Mouse (Mus musculus) heart, adult 2 months (tissue): Measurements from ENCODE around the gene Id1. TPM values are rescaled to one million over a fixed set of nuclear protein-coding genes. Genes with fewer than 3 reads are reported as not detected.

ENCODE experiments used
- DNase-seq, 2 experiments: peaks; one replicate each; pipeline ENCODE4 v3.0.0; 2021
- H3K27ac ChIP-seq: fragments of 200-600 bp; 2 replicates; pipeline ENCODE4 v1.8.1; 2022
- H3K27me3 ChIP-seq: fragments of 200-500 bp; 2 replicates; pipeline ENCODE4 v1.6.1; 2012; ENCODE audit warnings: mild to moderate bottlenecking, low read length, inconsistent platforms, mixed read lengths; ENCODE audit not compliant: control insufficient read depth, insufficient read depth
- H3K36me3 ChIP-seq: fragments of 200-500 bp; 2 replicates; pipeline ENCODE4 v1.6.1; 2012; ENCODE audit warnings: low read length, inconsistent platforms; ENCODE audit not compliant: control insufficient read depth, insufficient read depth
- H3K4me1 ChIP-seq: fragments of 200-500 bp; 2 replicates; pipeline ENCODE4 v1.6.1; 2011; ENCODE audit warnings: low read length; ENCODE audit not compliant: control insufficient read depth, insufficient read depth
- H3K4me3 ChIP-seq: fragments of 200-600 bp; 2 replicates; pipeline ENCODE4 v1.8.1; 2022
- H3K79me2 ChIP-seq: fragments of 200-500 bp; replicated peaks from 2 replicates; pipeline ENCODE4 v1.6.1; 2012; ENCODE audit warnings: mild to moderate bottlenecking, inconsistent platforms, low read length, moderate library complexity, mixed read lengths; ENCODE audit not compliant: control insufficient read depth, insufficient read depth
- H3K9ac ChIP-seq: fragments of 200-500 bp; 2 replicates; pipeline ENCODE4 v1.6.1; 2012; ENCODE audit warnings: low read depth, mild to moderate bottlenecking, control low read depth, inconsistent platforms, low read length, mixed read lengths
- CTCF ChIP-seq: fragments of 200-600 bp; IDR thresholded peaks from 2 replicates; pipeline ENCODE4 v1.8.1; 2022; ENCODE audit warnings: antibody characterized with exemption, mild to moderate bottlenecking, moderate library complexity
- EP300 ChIP-seq: fragments of 200-500 bp; IDR thresholded peaks from 2 replicates; pipeline ENCODE4 v1.6.1; 2011; ENCODE audit warnings: low read depth, low read length, control low read depth; ENCODE audit not compliant: insufficient read depth
- POLR2A ChIP-seq: fragments of 200-500 bp; IDR thresholded peaks from 2 replicates; pipeline ENCODE4 v1.6.1; 2011; ENCODE audit warnings: mild to moderate bottlenecking, low read depth, low read length, control low read depth; ENCODE audit not compliant: insufficient read depth
- WGBS: fragments of 180-500 bp; shearing (Covaris S2); methylation state at CpG from one replicate; pipeline ENCODE4 v1.1.7; 2018; 5-methylcytosine and 5-hydroxymethylcytosine counted together
- intact Hi-C: fragments of 180-260 bp; cut with DNase I; formaldehyde crosslinking; loops from one replicate; pipeline ENCODE4 v1.15.1; 2025
- microRNA-seq, 2 experiments: library from miRNA; unstranded; fragments of <30 nt; microRNA quantifications; one replicate each; pipeline ENCODE4 v1.2.0; 2021
- polyA plus RNA-seq: library from polyadenylated mRNA; depleted of rRNA; stranded (reverse); fragments of >200 nt; gene quantifications from 2 replicates; pipeline ENCODE4 v1.2.3, GENCODE M21; 2012; rRNA removed
- total RNA-seq, 2 experiments: library from RNA; stranded (reverse); gene quantifications; 2 replicates each; pipeline ENCODE4 v1.2.3; 2021

Gene Id1
- total and polyA plus RNA-seq, 3 experiments = 56.5 to 113 (median 59.8) TPM

- Histone ChIP-seq H3K27me3 (no peaks in the 10 kb centered on the region), H3K4me1 (peaks cover 58% of the 10 kb centered on the region), H3K9ac (peak overlapping the region; percentile 67), H3K36me3 (peaks cover 47% of the 10 kb centered on the region), H3K27ac (peak overlapping the region; percentile 99), H3K79me2 (peaks cover 3% of the 10 kb centered on the region), H3K4me3 (peak overlapping the region; percentile 31)
- DNase-seq = peak; percentile 86 to 92
- intact Hi-C loops = loop anchor here (1.0 to 2.0 kb wide), 5 partner anchors 19 to 49 kb away; partner anchors contain the start of gene Id1
- TF ChIP-seq POLR2A (peak; percentile 82), EP300 (peak; percentile 100), CTCF (no peak)
- WGBS = 4% methylated on average over 18 of the region's 18 CpGs
Observed at GRCm38 (mm10) chr2:152785446-152786350, 49.6 kb downstream of the Id1 start.

Small RNAs within 50 kb of the gene (microRNA-seq; reads per million reads assigned to microRNA genes)
- gene Gm23802 = 0 reads per million in 2 experiments

Other genes starting within 250 kb of the Id1 start
- gene Defb22, start 246.1 kb upstream of the Id1 start, total RNA-seq = not detected
- gene Defb22, start 246.1 kb upstream of the Id1 start, polyA plus RNA-seq = not detected in 2 replicates
- gene Defb26, start 224.6 kb upstream of the Id1 start, total RNA-seq = not detected
- not detected in 2 replicates for gene Defb26, start 224.6 kb upstream of the Id1 start, polyA plus RNA-seq
- not detected for gene Defb28, start 218.0 kb upstream of the Id1 start, total RNA-seq
- not detected in 2 replicates for gene Defb28, start 218.0 kb upstream of the Id1 start, polyA plus RNA-seq
- gene Defb29, start 196.2 kb upstream of the Id1 start, total RNA-seq = not detected
- not detected in 2 replicates for gene Defb29, start 196.2 kb upstream of the Id1 start, polyA plus RNA-seq
- gene Gm17416, start 166.9 kb upstream of the Id1 start, total RNA-seq = not detected
- not detected in 2 replicates for gene Gm17416, start 166.9 kb upstream of the Id1 start, polyA plus RNA-seq
- gene Defb21, start 163.5 kb upstream of the Id1 start, total RNA-seq = not detected
- gene Defb21, start 163.5 kb upstream of the Id1 start, polyA plus RNA-seq = not detected in 2 replicates
- gene Defb19, start 155.9 kb upstream of the Id1 start, total RNA-seq = not detected
- gene Defb19, start 155.9 kb upstream of the Id1 start, polyA plus RNA-seq = 0.43 and 0.97 TPM in 2 replicates
- not detected for gene Defb45, start 136.9 kb upstream of the Id1 start, total RNA-seq
- gene Defb45, start 136.9 kb upstream of the Id1 start, polyA plus RNA-seq = not detected in 2 replicates
- gene Defb36, start 131.9 kb upstream of the Id1 start, total RNA-seq = not detected
- not detected in 2 replicates for gene Defb36, start 131.9 kb upstream of the Id1 start, polyA plus RNA-seq
- gene Defb25, start 113.2 kb upstream of the Id1 start, total RNA-seq = not detected
- not detected in 2 replicates for gene Defb25, start 113.2 kb upstream of the Id1 start, polyA plus RNA-seq
- gene Rem1, start 109.3 kb upstream of the Id1 start, total RNA-seq = 1 to 10 TPM; 5.8 to 7.1 TPM
- 5.6 and 7.1 TPM in 2 replicates for gene Rem1, start 109.3 kb upstream of the Id1 start, polyA plus RNA-seq
- 10 to 100 TPM; 33.9 to 37.6 TPM for gene H13, start 66.8 kb upstream of the Id1 start, total RNA-seq
- 42.9 and 43.5 TPM in 2 replicates for gene H13, start 66.8 kb upstream of the Id1 start, polyA plus RNA-seq
- gene Mcts2, start 49.2 kb upstream of the Id1 start, total RNA-seq = 10 to 100 TPM; 14.8 to 18.2 TPM
- gene Mcts2, start 49.2 kb upstream of the Id1 start, polyA plus RNA-seq = 8.6 and 12.1 TPM in 2 replicates
- gene Cox4i2, start 17.9 kb downstream of the Id1 start, total RNA-seq = 10 to 100 TPM; 12.1 to 18.0 TPM
- 12.0 and 13.2 TPM in 2 replicates for gene Cox4i2, start 17.9 kb downstream of the Id1 start, polyA plus RNA-seq
- gene Bcl2l1, start 95.5 kb downstream of the Id1 start, total RNA-seq = 100 to 1,000 TPM in 1 of 2 experiments, 10 to 100 TPM in 1; 51.9 to 102 TPM
- 48.1 and 51.2 TPM in 2 replicates for gene Bcl2l1, start 95.5 kb downstream of the Id1 start, polyA plus RNA-seq
- gene Tpx2, start 111.7 kb downstream of the Id1 start, total RNA-seq = 1 to 10 TPM in 1 of 2 experiments, under 1 TPM in 1; 0.75 to 1.1 TPM
- gene Tpx2, start 111.7 kb downstream of the Id1 start, polyA plus RNA-seq = 0.18 and 0.50 TPM in 2 replicates
- gene Mylk2, start 175.1 kb downstream of the Id1 start, total RNA-seq = under 1 TPM; 0.08 to 0.09 TPM
- gene Mylk2, start 175.1 kb downstream of the Id1 start, polyA plus RNA-seq = 0.18 and 0.29 TPM in 2 replicates
- gene Foxs1, start 197.0 kb downstream of the Id1 start, total RNA-seq = 1 to 10 TPM; 1.7 to 3.5 TPM
- 9.0 and 10.5 TPM in 2 replicates for gene Foxs1, start 197.0 kb downstream of the Id1 start, polyA plus RNA-seq
- gene Dusp15, start 215.4 kb downstream of the Id1 start, total RNA-seq = not detected
- gene Dusp15, start 215.4 kb downstream of the Id1 start, polyA plus RNA-seq = 0.25 and 0.26 TPM in 2 replicates
- not detected for gene Ttll9, start 226.2 kb downstream of the Id1 start, total RNA-seq
- gene Ttll9, start 226.2 kb downstream of the Id1 start, polyA plus RNA-seq = 0.61 TPM in 1 of 2 replicates, not detected in the other